Mouse (Mus musculus) lung, adult 2 months (tissue): ENCODE measurements around the gene Dagla.

Source experiments
- CTCF ChIP-seq: fragments of 200-500 bp; IDR thresholded peaks from 2 replicates; pipeline ENCODE4 v1.5.1; 2011; ENCODE audit warnings: mild to moderate bottlenecking, low read length, control low read depth; ENCODE audit not compliant: insufficient read depth
- POLR2A ChIP-seq: fragments of 200-500 bp; IDR thresholded peaks from 2 replicates; pipeline ENCODE4 v1.6.1; 2011; ENCODE audit warnings: low read depth, mild to moderate bottlenecking, control low read depth, low read length, borderline replicate concordance; ENCODE audit errors: extremely low read depth

- no peak for TF ChIP-seq POLR2A
- TF ChIP-seq CTCF, result no peak
Measured at GRCm38 (mm10) chr19:10317795-10318194, 13.1 kb upstream of the Dagla start.
